ENCODE assay signal across 16 mouse cellular contexts in the genomic region with DNA sequence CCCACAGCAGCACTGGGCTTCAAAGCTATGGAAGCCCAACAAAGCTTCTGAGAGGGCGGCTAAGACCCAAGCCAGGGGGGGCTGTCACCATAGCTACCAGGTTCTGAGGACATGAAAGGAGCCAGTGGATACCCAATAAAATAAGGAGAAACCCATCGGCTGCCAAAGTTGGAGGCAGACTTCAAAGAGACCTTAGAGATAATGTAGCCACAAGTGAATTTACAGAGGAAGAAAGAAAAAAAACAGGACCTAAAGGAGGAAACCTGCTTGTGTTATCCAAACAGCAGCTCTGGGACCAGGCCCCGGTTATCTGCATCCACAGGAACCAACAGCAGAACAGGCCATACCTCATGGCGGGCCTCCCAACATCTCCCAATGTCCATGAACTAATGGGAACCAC.
A peak's percentile ranks its signal among the peaks of the same experiment; 100 is the strongest.
DNase-seq lines count a peak whose midpoint lies in the region; ATAC-seq and TF ChIP-seq lines count a peak whose summit lies in the region.
"Had no signal": no experiment of that assay in that cellular context is flagged by ENCODE, and none has a peak within 500 bp of the region (broad histone marks: within the 10 kb centered on the region; RNA-seq: fewer than 3 reads in every experiment).

No protein-coding gene starts in this region.

- 44% methylated on average over 4 of the region's 4 CpGs for WGBS in heart, embryonic 14.5 days
- 55% methylated on average over 4 of the region's 4 CpGs for WGBS in stomach, embryonic 15.5 days
- 52% methylated on average over 4 of the region's 4 CpGs for WGBS in stomach, postnatal 0 days
- 17% methylated on average over 4 of the region's 4 CpGs for WGBS in liver, embryonic 12.5 days (ENCODE audit: insufficient replicate concordance)
- 66% methylated on average over 4 of the region's 4 CpGs for WGBS in kidney, adult 2 months

- no peak overlapping the region for H3K4me3 ChIP-seq in heart, embryonic 14.5 days (ENCODE audit: control insufficient read depth in 1 of 2, insufficient read depth in 1 of 2, low read depth in 1 of 2, low read length in 2 of 2)
- H3K4me3 ChIP-seq in stomach, embryonic 15.5 days (replicated peaks): no peak overlapping the region
- no peak overlapping the region for H3K4me3 ChIP-seq in stomach, postnatal 0 days (ENCODE audit: low read depth, low read length)
- no peak overlapping the region for H3K4me3 ChIP-seq in liver, embryonic 12.5 days
- peak overlapping the region; percentile 3 for H3K4me3 ChIP-seq in myocyte
- H3K4me3 ChIP-seq in kidney, adult 2 months (ENCODE audit: insufficient read depth, low read depth, low read length): no peak overlapping the region
- H3K4me3 ChIP-seq: limb, embryonic 13.5 days; neural tube, embryonic 15.5 days had no signal

- TF ChIP-seq CTCF in stomach, postnatal 0 days (IDR thresholded peaks at IDR 0.05; ENCODE audit: low read depth): no peak
- no peak for TF ChIP-seq CTCF in kidney, adult 2 months (conservative IDR thresholded peaks at IDR 0.05; ENCODE audit: insufficient read depth, insufficient read length, low read depth, low read length)

- H3K79me2 ChIP-seq in myocyte (ENCODE audit: control insufficient read depth, insufficient read depth): no peaks in the 10 kb centered on the region

- peak overlapping the region; percentile 16 for H3K9ac ChIP-seq in heart, embryonic 14.5 days (ENCODE audit: low read length)
- no peak overlapping the region for H3K9ac ChIP-seq in stomach, embryonic 15.5 days
- H3K9ac ChIP-seq in stomach, postnatal 0 days (ENCODE audit: low read length): no peak overlapping the region
- peak overlapping the region; percentile 35; the same call in 1 of the 2 replicates for H3K9ac ChIP-seq in liver, embryonic 12.5 days
- H3K9ac ChIP-seq: hindbrain, embryonic 14.5 days; limb, embryonic 13.5 days; neural tube, embryonic 15.5 days had no signal

- no peaks in the 10 kb centered on the region for H3K9me3 ChIP-seq in heart, embryonic 14.5 days (ENCODE audit: control insufficient read depth, low read length)
- H3K9me3 ChIP-seq in stomach, embryonic 15.5 days: no peaks in the 10 kb centered on the region
- no peaks in the 10 kb centered on the region for H3K9me3 ChIP-seq in stomach, postnatal 0 days (ENCODE audit: control insufficient read depth, low read length)
- no peaks in the 10 kb centered on the region for H3K9me3 ChIP-seq in liver, embryonic 12.5 days (replicated peaks)
- H3K9me3 ChIP-seq: limb, embryonic 13.5 days; neural tube, embryonic 15.5 days had no signal

- intact Hi-C loops in heart, postnatal 14 days (cut with DNase I): no loop called here

- ATAC-seq in heart, embryonic 14.5 days (ENCODE audit: insufficient number of reproducible peaks, insufficient read depth, low FRiP score, low read depth): no peak
- no peak for ATAC-seq in stomach, embryonic 15.5 days (ENCODE audit: insufficient read depth, low FRiP score, low read depth)
- no peak for ATAC-seq in stomach, postnatal 0 days (ENCODE audit: low FRiP score, low TSS enrichment)
- peak; percentile 35; the same call in 1 of the 2 replicates for ATAC-seq in liver, embryonic 12.5 days

- TF ChIP-seq POLR2A in myocyte (IDR thresholded peaks at IDR 0.05; ENCODE audit: insufficient read length, low read depth): no peak
- TF ChIP-seq POLR2A in kidney, adult 2 months (IDR thresholded peaks at IDR 0.05; ENCODE audit: low read depth, low read length): no peak

- H3K4me1 ChIP-seq in heart, embryonic 14.5 days (ENCODE audit: control insufficient read depth in 2 of 2, insufficient read depth in 2 of 2, low read length in 2 of 2): peaks cover 50 to 68% of the 10 kb centered on the region in 2 experiments
- H3K4me1 ChIP-seq in stomach, embryonic 15.5 days: peaks cover 7% of the 10 kb centered on the region; the same call in 1 of the 2 replicates
- H3K4me1 ChIP-seq in stomach, postnatal 0 days (replicated peaks; ENCODE audit: control insufficient read depth, insufficient read depth): no peaks in the 10 kb centered on the region
- peaks cover 82% of the 10 kb centered on the region for H3K4me1 ChIP-seq in liver, embryonic 12.5 days
- H3K4me1 ChIP-seq in kidney, adult 2 months (ENCODE audit: control insufficient read depth, insufficient read depth, low read length): no peaks in the 10 kb centered on the region

- peak overlapping the region; percentile 11 to 91; a peak in 3 of 4 replicates for H3K27ac ChIP-seq in heart, embryonic 14.5 days (replicated peaks in 1 of 2; ENCODE audit: control insufficient read depth in 1 of 2, insufficient read depth in 1 of 2, low read depth in 2 of 2, low read length in 2 of 2)
- H3K27ac ChIP-seq in stomach, embryonic 15.5 days: peak overlapping the region; percentile 11; the same call in 1 of the 2 replicates
- no peak overlapping the region for H3K27ac ChIP-seq in stomach, postnatal 0 days (replicated peaks)
- peak overlapping the region; percentile 72 for H3K27ac ChIP-seq in liver, embryonic 12.5 days
- no peak overlapping the region for H3K27ac ChIP-seq in kidney, adult 2 months (ENCODE audit: insufficient read depth, low read depth, low read length)
- H3K27ac ChIP-seq: hindbrain, embryonic 14.5 days; limb, embryonic 13.5 days; neural tube, embryonic 15.5 days had no signal

- no peaks in the 10 kb centered on the region for H3K36me3 ChIP-seq in heart, embryonic 14.5 days (ENCODE audit: control insufficient read depth, insufficient read depth, low read length)
- H3K36me3 ChIP-seq in stomach, embryonic 15.5 days: no peaks in the 10 kb centered on the region
- no peaks in the 10 kb centered on the region for H3K36me3 ChIP-seq in stomach, postnatal 0 days (ENCODE audit: control insufficient read depth, insufficient read depth, low read length)
- no peaks in the 10 kb centered on the region for H3K36me3 ChIP-seq in liver, embryonic 12.5 days
- no peaks in the 10 kb centered on the region for H3K36me3 ChIP-seq in myocyte (ENCODE audit: control insufficient read depth, insufficient read depth)
- H3K36me3 ChIP-seq in kidney, adult 2 months (ENCODE audit: control insufficient read depth, insufficient read depth, low read length): no peaks in the 10 kb centered on the region
- H3K36me3 ChIP-seq: limb, embryonic 13.5 days; neural tube, embryonic 15.5 days had no signal

- no peak overlapping the region for H3ac ChIP-seq in myocyte (ENCODE audit: control insufficient read depth, insufficient read length)

- H3K4me2 ChIP-seq in heart, embryonic 14.5 days (ENCODE audit: low read length): no peak overlapping the region
- no peak overlapping the region for H3K4me2 ChIP-seq in stomach, embryonic 15.5 days
- no peak overlapping the region for H3K4me2 ChIP-seq in stomach, postnatal 0 days (replicated peaks; ENCODE audit: low read depth)
- H3K4me2 ChIP-seq in liver, embryonic 12.5 days: no peak overlapping the region
- H3K4me2 ChIP-seq in myocyte (ENCODE audit: low read depth): peak overlapping the region; percentile 73
- H3K4me2 ChIP-seq: hindbrain, embryonic 14.5 days; limb, embryonic 13.5 days; neural tube, embryonic 15.5 days had no signal

- no peak for DNase-seq in heart, postnatal 14 days
- no peak for DNase-seq in stomach, postnatal 0 days (ENCODE audit: low spot score)
- DNase-seq in adrenal gland, postnatal 10 days: no peak
- DNase-seq in kidney, adult 2 months: no peak
- DNase-seq: cerebellum, adult 9-11 months; kidney, adult 18-20 months; kidney, postnatal 36 days; lung, postnatal 10 days; spleen, adult 18-20 months had no signal

- TF ChIP-seq EP300 in stomach, postnatal 0 days (optimal IDR thresholded peaks at IDR 0.05): no peak

- H3K27me3 ChIP-seq in heart, embryonic 14.5 days (ENCODE audit: control insufficient read depth, insufficient read depth, low read length): no peaks in the 10 kb centered on the region
- no peaks in the 10 kb centered on the region for H3K27me3 ChIP-seq in stomach, embryonic 15.5 days (replicated peaks)
- H3K27me3 ChIP-seq in stomach, postnatal 0 days (ENCODE audit: control insufficient read depth, insufficient read depth, low read length): no peaks in the 10 kb centered on the region
- H3K27me3 ChIP-seq in liver, embryonic 12.5 days (replicated peaks): no peaks in the 10 kb centered on the region
- no peaks in the 10 kb centered on the region for H3K27me3 ChIP-seq in myocyte (ENCODE audit: control insufficient read depth, insufficient read depth, insufficient read length)
- no peaks in the 10 kb centered on the region for H3K27me3 ChIP-seq in kidney, adult 2 months (replicated peaks; ENCODE audit: control insufficient read depth, insufficient read depth, low read length)
- H3K27me3 ChIP-seq: limb, embryonic 13.5 days; neural tube, embryonic 15.5 days had no signal

TF ChIP-seq in myocyte, 11 proteins besides CTCF, POLR2A, EP300 and RAD21:
- TF ChIP-seq USF1 (IDR thresholded peaks at IDR 0.05; ENCODE audit: low read depth) (no peak), SRF (IDR thresholded peaks at IDR 0.05; ENCODE audit: control insufficient read depth, insufficient read length, low read depth) (no peak), CEBPB (IDR thresholded peaks at IDR 0.05; ENCODE audit: insufficient read depth, poor library complexity, severe bottlenecking) (no peak), E2F4 (IDR thresholded peaks at IDR 0.05; ENCODE audit: insufficient read depth) (no peak), MYOD1 (IDR thresholded peaks at IDR 0.05; ENCODE audit: control insufficient read depth in 1 of 3, insufficient read length in 2 of 3, low read depth in 2 of 3) (no peak), TCF12 (IDR thresholded peaks at IDR 0.05; ENCODE audit: insufficient read depth, poor library complexity, severe bottlenecking) (no peak), MYOG (IDR thresholded peaks at IDR 0.05; ENCODE audit: control insufficient read depth in 1 of 3, insufficient read depth in 1 of 3, insufficient read length in 2 of 3, low read depth in 2 of 3) (no peak), REST (IDR thresholded peaks at IDR 0.05; ENCODE audit: insufficient read depth, insufficient read length) (no peak), POLR2AphosphoS2 (IDR thresholded peaks at IDR 0.05; ENCODE audit: insufficient read length, low read depth) (no peak), MAX (IDR thresholded peaks at IDR 0.05; ENCODE audit: low read depth) (no peak), TCF3 (IDR thresholded peaks at IDR 0.05; ENCODE audit: insufficient read length, low read depth) (no peak)

Comparison
In these comparisons a context has a peak if more than half of its experiments do, and no peak if none do; other contexts are left out.
1. H3K27ac ChIP-seq: peak in heart, embryonic 14.5 days (2 of 2), stomach, embryonic 15.5 days (single experiment) and liver, embryonic 12.5 days (single experiment); none in stomach, postnatal 0 days (single experiment) and kidney, adult 2 months (single experiment).
2. H3K9ac ChIP-seq: peak in heart, embryonic 14.5 days (single experiment) and liver, embryonic 12.5 days (single experiment); none in stomach, embryonic 15.5 days (single experiment) and stomach, postnatal 0 days (single experiment).